Mouse (Mus musculus) embryonic fibroblast, embryonic 13.5 days (primary cell): ENCODE measurements around the gene Acsl6.

Experiments used
- CTCF ChIP-seq: IDR thresholded peaks from 2 replicates; pipeline ENCODE4 v1.5.1; 2011; ENCODE audit warnings: mild to moderate bottlenecking, control low read depth, low read length, moderate library complexity, borderline replicate concordance; ENCODE audit not compliant: insufficient read depth
- POLR2A ChIP-seq: IDR thresholded peaks from 2 replicates; pipeline ENCODE4 v1.6.1; 2011; ENCODE audit warnings: low read depth, mild to moderate bottlenecking, control low read depth, low read length, moderate library complexity

DNA sequence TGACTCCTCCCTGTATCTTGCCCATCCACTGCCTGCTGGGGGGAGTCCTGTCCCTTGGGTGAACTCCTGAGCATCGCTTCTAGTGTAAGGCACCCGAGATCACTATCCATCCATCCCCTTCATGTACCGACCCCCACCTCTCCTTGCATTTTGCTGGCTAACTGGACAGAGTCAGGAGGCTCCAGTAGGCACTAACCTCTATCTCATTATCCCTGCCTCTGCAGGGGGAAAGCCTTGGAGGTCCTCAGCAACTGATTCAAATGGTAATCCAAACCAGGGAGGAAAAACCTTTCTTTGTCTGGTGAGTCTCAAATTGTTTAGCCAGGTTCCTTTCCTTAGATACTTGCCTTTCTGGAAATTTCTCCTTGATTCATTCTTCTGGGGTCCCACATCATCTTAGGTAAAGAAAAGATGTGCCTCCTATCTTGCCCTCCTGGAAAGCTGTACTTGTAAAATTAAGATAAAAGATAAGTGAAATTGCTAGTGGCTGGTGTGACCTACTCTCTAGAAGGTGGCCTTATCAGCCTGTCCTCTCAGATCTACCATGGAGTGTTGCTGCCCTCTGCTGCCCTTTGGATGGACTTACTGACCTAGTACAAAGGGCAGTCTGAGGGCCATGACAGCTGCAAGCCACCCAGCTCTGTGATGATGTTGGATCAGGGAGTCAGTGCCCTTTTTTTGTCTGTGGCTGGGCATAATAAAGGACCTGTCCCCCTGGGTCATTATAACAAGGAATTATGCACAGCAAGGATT, 46.8 kb upstream of the Acsl6 start:
- TF ChIP-seq CTCF (peak; percentile 84; the same call in 1 of the 2 replicates), POLR2A (no peak)
